Mouse (Mus musculus) embryonic facial prominence, embryonic 12.5 days (tissue): ENCODE data around the gene 2310011J03Rik. TPM values are rescaled to one million over a fixed set of nuclear protein-coding genes. Genes with fewer than 3 reads are reported as not detected.

ENCODE experiments used
- ATAC-seq: fragments of 200-750 bp; cut with Nextera tagmentation; 2 replicates; pipeline ENCODE4 v1.8.0; 2017; ENCODE audit not compliant: insufficient number of reproducible peaks, insufficient read depth, low FRiP score, low TSS enrichment
- H3K27ac ChIP-seq: fragments of 300-500 bp; sonication (generic); 2 replicates; pipeline ENCODE4 v1.5.1; 2016; ENCODE audit warnings: mild to moderate bottlenecking
- H3K27me3 ChIP-seq: fragments of 300-500 bp; sonication (generic); 2 replicates; pipeline ENCODE4 v1.6.1; 2016; ENCODE audit warnings: mild to moderate bottlenecking, moderate library complexity
- H3K36me3 ChIP-seq: fragments of 300-500 bp; sonication (generic); 2 replicates; pipeline ENCODE4 v1.6.1; 2016; ENCODE audit warnings: mild to moderate bottlenecking
- H3K4me1 ChIP-seq: fragments of 300-500 bp; sonication (generic); 2 replicates; pipeline ENCODE4 v1.6.1; 2016
- H3K4me2 ChIP-seq: fragments of 300-500 bp; sonication (generic); replicated peaks from 2 replicates; pipeline ENCODE4 v1.6.1; 2016; ENCODE audit warnings: mild to moderate bottlenecking, moderate library complexity
- H3K4me3 ChIP-seq: fragments of 300-500 bp; sonication (generic); 2 replicates; pipeline ENCODE4 v1.5.1; 2016; ENCODE audit warnings: mild to moderate bottlenecking
- H3K9ac ChIP-seq: fragments of 300-500 bp; sonication (generic); 2 replicates; pipeline ENCODE4 v1.6.1; 2016; ENCODE audit warnings: mild to moderate bottlenecking, moderate library complexity
- H3K9me3 ChIP-seq: fragments of 300-500 bp; sonication (generic); 2 replicates; pipeline ENCODE4 v1.6.1; 2016; ENCODE audit warnings: mild to moderate bottlenecking, moderate library complexity
- WGBS: fragments of 180-500 bp; shearing (Covaris S2); methylation state at CpG from one replicate; pipeline ENCODE4 v1.1.7; 2016; 5-methylcytosine and 5-hydroxymethylcytosine counted together
- polyA plus RNA-seq: library from polyadenylated mRNA; unstranded; fragments of >200 nt; fragmentation: Nextera tagmentation; extraction: Ambion mirVana; gene quantifications from 2 replicates; pipeline ENCODE4 v1.2.1, GENCODE M21; 2016

The 2310011J03Rik gene
- polyA plus RNA-seq, 1 experiment from 2014 or later: 50.0 TPM

DNA sequence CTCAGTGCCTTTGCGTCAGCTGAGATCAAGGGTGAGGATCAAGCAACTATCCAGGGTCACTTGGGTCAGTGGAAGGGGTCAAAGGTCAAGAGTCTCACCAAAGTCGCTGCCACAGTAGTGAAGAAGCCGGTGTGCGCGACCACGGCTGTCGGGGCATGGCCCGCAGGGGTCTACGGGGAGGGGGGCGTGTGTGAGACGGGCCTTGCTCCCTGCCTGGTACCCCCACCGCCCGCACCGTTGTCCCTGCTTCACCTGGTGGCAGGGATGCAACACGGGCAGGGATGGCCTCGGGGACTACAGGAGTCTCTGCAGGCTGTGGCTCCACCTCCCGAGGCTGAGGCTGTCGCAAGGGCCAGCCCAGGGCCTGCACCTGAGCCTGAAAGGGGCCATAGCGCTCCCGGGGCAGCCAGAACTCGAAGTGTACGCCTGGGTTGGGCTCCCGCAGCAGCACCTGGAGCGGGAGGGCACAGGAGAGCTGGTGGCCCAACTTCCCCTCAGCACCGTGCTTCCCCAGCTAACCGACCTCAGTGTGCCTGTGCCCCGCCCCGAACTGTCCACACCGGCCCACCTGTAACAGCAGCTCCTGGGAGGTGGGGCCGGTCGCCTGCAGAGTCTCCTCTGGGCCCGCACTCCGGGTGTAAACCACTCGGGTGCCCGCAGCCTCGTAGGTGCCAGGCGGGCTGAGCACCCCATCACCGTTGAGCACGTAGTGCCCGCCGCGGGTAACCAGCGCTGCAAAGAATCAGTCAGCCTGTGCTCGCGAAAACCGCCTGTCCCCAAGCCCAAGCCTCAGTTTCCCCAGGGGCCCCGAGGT, 21.4 kb upstream of the 2310011J03Rik start:
- peak overlapping the region; percentile 34 for H3K4me3 ChIP-seq
- ATAC-seq: no peak
- H3K36me3 ChIP-seq: no peaks in the 10 kb centered on the region
- no peaks in the 10 kb centered on the region for H3K9me3 ChIP-seq
- no peak overlapping the region for H3K9ac ChIP-seq
- WGBS: 2% methylated on average over 47 of the region's 47 CpGs
- peaks cover 64% of the 10 kb centered on the region for H3K27me3 ChIP-seq
- H3K27ac ChIP-seq: no peak overlapping the region
- H3K4me1 ChIP-seq: peaks cover 23% of the 10 kb centered on the region
- peak overlapping the region; percentile 53 for H3K4me2 ChIP-seq

- WGBS: 8% methylated on average over 21 of the region's 21 CpGs
- peaks cover 23% of the 10 kb centered on the region for H3K4me1 ChIP-seq
- no peak overlapping the region for H3K4me3 ChIP-seq
- peaks cover 59% of the 10 kb centered on the region for H3K27me3 ChIP-seq
- ATAC-seq: no peak
- no peak overlapping the region for H3K9ac ChIP-seq
- H3K27ac ChIP-seq: no peak overlapping the region
- H3K4me2 ChIP-seq: no peak overlapping the region
- H3K9me3 ChIP-seq: no peaks in the 10 kb centered on the region
- H3K36me3 ChIP-seq: no peaks in the 10 kb centered on the region
Measured at GRCm38 (mm10) chr10:80341026-80341425, 20.7 kb upstream of the 2310011J03Rik start.

DNA sequence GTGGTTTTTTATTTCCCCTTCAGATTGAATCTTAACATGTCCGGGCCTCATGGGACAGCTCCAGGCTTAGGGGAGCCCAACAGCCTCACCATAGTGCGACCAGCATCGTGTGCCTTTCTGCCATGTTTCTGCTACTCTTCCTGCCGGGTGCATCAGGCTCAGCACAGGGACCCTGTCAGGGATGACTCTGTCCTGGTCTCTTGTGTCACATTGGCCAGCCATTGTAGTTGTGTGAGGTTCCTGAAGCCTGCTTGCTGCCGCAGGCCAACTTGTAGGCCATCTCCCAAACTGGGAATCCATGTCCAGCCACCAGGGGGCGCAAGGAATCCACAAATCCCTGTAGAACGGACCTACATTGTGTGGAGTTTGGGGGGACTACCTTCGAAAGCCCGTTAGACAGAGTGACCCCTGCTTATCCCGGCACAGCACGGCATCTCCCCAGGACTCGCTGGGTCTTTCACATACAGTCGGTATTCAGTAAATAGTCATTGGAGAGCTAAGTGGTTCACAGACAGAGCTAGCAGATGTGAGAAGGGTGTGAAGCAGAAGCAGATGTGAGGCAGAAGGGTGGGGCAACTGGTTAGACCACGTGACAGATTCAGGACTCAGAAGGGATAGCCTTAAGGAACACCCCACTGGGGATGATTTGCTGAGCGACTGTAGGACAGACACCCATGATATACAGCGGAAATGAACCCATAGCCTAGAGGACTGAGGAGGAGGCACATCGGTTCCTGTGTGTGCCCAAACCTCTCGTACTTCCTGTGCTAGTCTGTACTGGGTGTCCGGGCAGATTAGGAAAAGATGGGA, 19.8 kb upstream of the 2310011J03Rik start:
- peaks cover 22% of the 10 kb centered on the region for H3K4me1 ChIP-seq
- H3K9me3 ChIP-seq: no peaks in the 10 kb centered on the region
- no peak overlapping the region for H3K9ac ChIP-seq
- H3K27ac ChIP-seq: no peak overlapping the region
- peaks cover 50% of the 10 kb centered on the region for H3K27me3 ChIP-seq
- H3K36me3 ChIP-seq: no peaks in the 10 kb centered on the region
- 0 out of 2 replicates have a peak overlapping the region, but pooled peaks have one; percentile 20 for H3K4me2 ChIP-seq
- ATAC-seq: no peak
- WGBS: 20% methylated on average over 19 of the region's 19 CpGs
- H3K4me3 ChIP-seq: no peak overlapping the region

DNA sequence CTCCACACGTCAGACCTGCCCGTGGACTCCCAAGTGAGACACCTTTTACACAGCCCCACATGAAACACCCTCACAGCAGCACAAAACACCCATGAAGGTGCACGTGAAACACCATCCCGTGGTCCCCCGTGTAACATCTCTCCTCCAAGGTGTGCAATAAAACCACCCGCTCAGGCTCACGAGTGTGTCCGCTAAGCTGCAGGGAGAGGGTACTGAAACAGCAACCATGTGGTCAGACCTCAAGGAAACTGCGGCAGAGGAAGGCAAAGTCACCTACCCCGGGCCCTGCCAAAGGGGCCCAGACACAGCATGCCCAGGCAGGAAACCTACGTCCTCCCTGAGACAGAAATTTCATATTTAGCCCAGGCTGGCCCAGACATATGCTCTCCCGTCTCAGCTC, 15.9 kb upstream of the 2310011J03Rik start:
- Histone ChIP-seq H3K36me3 (no peaks in the 10 kb centered on the region), H3K9me3 (no peaks in the 10 kb centered on the region), H3K27ac (no peak overlapping the region), H3K9ac (no peak overlapping the region), H3K4me3 (no peak overlapping the region), H3K4me1 (no peaks in the 10 kb centered on the region; the same call in 1 of the 2 replicates), H3K27me3 (peaks cover 25% of the 10 kb centered on the region), H3K4me2 (no peak overlapping the region)
- no peak for ATAC-seq
- 82% methylated on average over 12 of the region's 12 CpGs for WGBS

DNA sequence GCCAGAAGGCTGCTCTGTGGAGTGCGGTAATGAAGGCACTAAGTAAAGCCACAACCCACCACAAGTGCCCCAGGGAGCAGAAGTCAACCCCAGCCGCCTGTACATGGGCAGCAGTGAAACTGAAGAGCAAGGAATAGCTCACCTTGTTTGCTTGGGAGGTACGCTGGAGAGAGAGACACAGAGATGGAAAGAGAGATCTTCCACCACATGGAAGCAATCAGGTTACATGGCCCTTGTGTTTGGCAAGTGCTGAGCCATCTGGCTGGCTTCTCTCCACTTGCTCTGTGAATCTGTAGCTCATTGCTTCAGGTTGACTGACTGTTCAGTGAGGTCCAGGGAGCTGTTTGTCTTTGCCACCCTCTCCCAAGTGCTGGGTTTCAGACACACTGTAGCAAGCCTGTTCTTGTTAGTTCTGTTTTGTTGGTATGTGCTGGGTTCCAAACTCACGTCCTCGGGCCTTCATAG, 12.2 kb upstream of the 2310011J03Rik start:
- WGBS: 72% methylated on average over 5 of the region's 5 CpGs
- H3K4me2 ChIP-seq: no peak overlapping the region
- no peaks in the 10 kb centered on the region for H3K9me3 ChIP-seq
- no peak overlapping the region for H3K9ac ChIP-seq
- no peak overlapping the region for H3K27ac ChIP-seq
- ATAC-seq: no peak
- H3K4me3 ChIP-seq: no peak overlapping the region
- H3K27me3 ChIP-seq: peaks cover 18% of the 10 kb centered on the region; the same call in 1 of the 2 replicates
- H3K4me1 ChIP-seq: peaks cover 6% of the 10 kb centered on the region; the same call in 1 of the 2 replicates
- H3K36me3 ChIP-seq: no peaks in the 10 kb centered on the region

DNA sequence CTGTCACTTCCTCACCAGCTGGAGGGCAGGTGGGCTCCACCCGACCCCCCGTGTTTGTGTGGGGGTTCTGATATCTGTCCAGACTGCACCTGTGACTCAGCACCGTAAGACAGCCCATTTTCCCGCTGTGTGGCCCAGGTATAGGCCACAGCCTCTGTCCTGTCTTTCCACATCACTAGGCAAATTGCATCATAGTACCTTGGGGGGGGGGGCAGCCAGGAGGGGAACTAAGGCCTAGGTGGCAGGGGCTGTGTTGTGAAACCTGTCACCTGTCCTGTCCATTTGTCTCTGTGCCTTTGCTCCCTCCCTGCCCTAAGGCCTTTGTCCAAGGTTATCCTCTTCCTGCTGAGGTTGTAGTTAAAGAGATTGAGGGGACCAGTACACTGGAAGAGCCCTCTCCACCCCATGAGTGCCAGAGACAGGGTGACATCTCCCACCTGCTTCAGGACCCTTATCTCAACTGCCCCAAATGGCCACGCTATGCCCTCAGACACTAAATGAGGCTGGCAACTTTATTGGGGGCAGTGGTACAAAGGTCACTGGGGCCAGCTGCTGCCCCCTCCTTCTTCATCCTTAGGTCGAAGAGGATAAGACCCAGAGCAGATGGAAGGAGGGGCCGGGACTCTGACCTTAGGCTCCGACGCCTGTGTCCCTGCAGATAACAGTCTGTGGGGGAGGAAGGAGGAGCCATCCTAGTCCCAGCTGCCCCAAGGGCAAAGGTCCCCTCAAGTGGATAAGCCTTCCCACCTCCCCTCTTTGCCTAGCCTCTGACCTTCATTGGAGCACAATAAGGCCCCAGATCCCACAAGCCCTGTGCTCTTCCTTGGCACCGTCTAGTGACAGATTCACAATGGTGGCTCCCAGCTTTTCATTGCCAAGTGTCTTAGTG, 11.5 kb upstream of the 2310011J03Rik start:
- Histone ChIP-seq H3K27ac (no peak overlapping the region), H3K27me3 (peaks cover 18% of the 10 kb centered on the region; the same call in 1 of the 2 replicates), H3K9ac (no peak overlapping the region), H3K4me3 (0 out of 2 replicates have a peak overlapping the region, but pooled peaks have one; percentile 2), H3K4me2 (no peak overlapping the region), H3K9me3 (no peaks in the 10 kb centered on the region), H3K36me3 (no peaks in the 10 kb centered on the region), H3K4me1 (peaks cover 6% of the 10 kb centered on the region; the same call in 1 of the 2 replicates)
- 57% methylated on average over 10 of the region's 10 CpGs for WGBS
- ATAC-seq: no peak

GRCm38 (mm10) chr10:80330888-80331287, 10.6 kb upstream of the 2310011J03Rik start:
- H3K4me1 ChIP-seq: peaks cover 6% of the 10 kb centered on the region; the same call in 1 of the 2 replicates
- no peak overlapping the region for H3K4me3 ChIP-seq
- H3K9me3 ChIP-seq: no peaks in the 10 kb centered on the region
- no peak for ATAC-seq
- no peak overlapping the region for H3K9ac ChIP-seq
- WGBS: 68% methylated on average over 2 of the region's 2 CpGs
- peaks cover 18% of the 10 kb centered on the region; the same call in 1 of the 2 replicates for H3K27me3 ChIP-seq
- no peak overlapping the region for H3K27ac ChIP-seq
- H3K4me2 ChIP-seq: peak overlapping the region; percentile 90
- H3K36me3 ChIP-seq: no peaks in the 10 kb centered on the region

- Histone ChIP-seq H3K27ac (no peak overlapping the region), H3K9me3 (no peaks in the 10 kb centered on the region), H3K4me1 (peaks cover 6% of the 10 kb centered on the region; the same call in 1 of the 2 replicates), H3K27me3 (peaks cover 19% of the 10 kb centered on the region; the same call in 1 of the 2 replicates), H3K36me3 (no peaks in the 10 kb centered on the region), H3K4me2 (peak overlapping the region; percentile 90), H3K4me3 (peak overlapping the region; percentile 45), H3K9ac (peak overlapping the region; percentile 40; the same call in 1 of the 2 replicates)
- peak; percentile 2; the same call in 1 of the 2 replicates for ATAC-seq
- WGBS: 3% methylated on average over 41 of the region's 41 CpGs
Measured at GRCm38 (mm10) chr10:80330084-80330483, 9.7 kb upstream of the 2310011J03Rik start.

- Histone ChIP-seq H3K36me3 (no peaks in the 10 kb centered on the region), H3K27me3 (peaks cover 25% of the 10 kb centered on the region), H3K27ac (no peak within 1 kb of the TSS), H3K4me1 (peaks cover 6% of the 10 kb centered on the region; the same call in 1 of the 2 replicates), H3K9ac (peak within 1 kb of the TSS; percentile 40; the same call in 1 of the 2 replicates), H3K4me3 (peak within 1 kb of the TSS; percentile 45), H3K4me2 (peak within 1 kb of the TSS; percentile 90), H3K9me3 (no peaks in the 10 kb centered on the region)
- ATAC-seq: peak; percentile 85
- WGBS: 4% methylated on average over 36 of the region's 36 CpGs
Measured at GRCm38 (mm10) chr10:80329273-80330081, 9.1 kb upstream of the 2310011J03Rik start, which contains the start of the genes Pcsk4 and Reep6. TSS of gene Pcsk4 (minus strand) at chr10:80329498. TSS of gene Reep6 (plus strand) at chr10:80329953.

- Histone ChIP-seq H3K4me3 (no peak overlapping the region), H3K36me3 (no peaks in the 10 kb centered on the region), H3K4me1 (peaks cover 8% of the 10 kb centered on the region), H3K27me3 (peaks cover 10% of the 10 kb centered on the region; the same call in 1 of the 2 replicates), H3K27ac (no peak overlapping the region), H3K9ac (no peak overlapping the region), H3K4me2 (no peak overlapping the region), H3K9me3 (no peaks in the 10 kb centered on the region)
- WGBS: 84% methylated on average over 21 of the region's 21 CpGs
- ATAC-seq: no peak
Measured at GRCm38 (mm10) chr10:80325045-80325444, 4.7 kb upstream of the 2310011J03Rik start.
